Mouse (Mus musculus): ENCODE results near the gene Nav1. TPM values are rescaled to one million over a fixed set of nuclear protein-coding genes. Genes with fewer than 3 reads are reported as not detected.

Nav1 gene
- polyA plus RNA-seq, 1 experiment from 2014 or later: 3.9 TPM

DNA sequence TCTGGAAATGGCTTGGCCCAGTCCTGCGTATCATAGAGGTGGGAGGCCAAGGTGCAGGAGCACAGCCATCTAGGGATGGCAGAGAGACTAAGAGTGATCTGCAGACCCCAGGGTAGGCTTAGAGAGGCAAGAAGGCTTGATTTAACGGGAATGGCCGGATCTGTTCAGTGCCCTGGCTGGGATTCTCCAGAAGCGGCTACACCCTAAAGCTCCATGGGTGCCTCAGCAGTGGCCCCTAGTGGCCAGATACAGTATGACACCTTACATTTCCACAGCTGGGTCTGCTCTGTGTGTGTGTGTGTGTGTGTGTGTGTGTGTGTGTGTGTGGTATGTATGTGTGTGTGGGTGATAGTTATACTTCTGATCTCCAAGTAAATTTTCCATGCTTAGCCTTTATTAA is 66.8 kb downstream of the Nav1 start:
- DNase-seq (ENCODE audit: low spot score): peak; percentile 88
- Histone ChIP-seq H3K9me3 (ENCODE audit: control insufficient read depth, low read length) (no peaks in the 10 kb centered on the region), H3K4me2 (replicated peaks; ENCODE audit: low read depth) (no peak overlapping the region), H3K9ac (ENCODE audit: low read length) (no peak overlapping the region), H3K27ac (replicated peaks) (no peak overlapping the region; the same call in 1 of the 2 replicates), H3K4me3 (ENCODE audit: low read depth, low read length) (no peak overlapping the region), H3K27me3 (ENCODE audit: control insufficient read depth, insufficient read depth, low read length) (no peaks in the 10 kb centered on the region), H3K36me3 (ENCODE audit: control insufficient read depth, insufficient read depth, low read length) (no peaks in the 10 kb centered on the region), H3K4me1 (replicated peaks; ENCODE audit: control insufficient read depth, insufficient read depth) (0 out of 2 replicates have a peak, but pooled peaks cover 2% of the 10 kb centered on the region)
- ATAC-seq (ENCODE audit: low FRiP score, low TSS enrichment): peak; percentile 63
- TF ChIP-seq EP300 (optimal IDR thresholded peaks at IDR 0.05): no peak
- peak; percentile 98 for TF ChIP-seq CTCF (IDR thresholded peaks at IDR 0.05; ENCODE audit: low read depth)
- WGBS: 19% methylated on average over 4 of the region's 4 CpGs

DNA sequence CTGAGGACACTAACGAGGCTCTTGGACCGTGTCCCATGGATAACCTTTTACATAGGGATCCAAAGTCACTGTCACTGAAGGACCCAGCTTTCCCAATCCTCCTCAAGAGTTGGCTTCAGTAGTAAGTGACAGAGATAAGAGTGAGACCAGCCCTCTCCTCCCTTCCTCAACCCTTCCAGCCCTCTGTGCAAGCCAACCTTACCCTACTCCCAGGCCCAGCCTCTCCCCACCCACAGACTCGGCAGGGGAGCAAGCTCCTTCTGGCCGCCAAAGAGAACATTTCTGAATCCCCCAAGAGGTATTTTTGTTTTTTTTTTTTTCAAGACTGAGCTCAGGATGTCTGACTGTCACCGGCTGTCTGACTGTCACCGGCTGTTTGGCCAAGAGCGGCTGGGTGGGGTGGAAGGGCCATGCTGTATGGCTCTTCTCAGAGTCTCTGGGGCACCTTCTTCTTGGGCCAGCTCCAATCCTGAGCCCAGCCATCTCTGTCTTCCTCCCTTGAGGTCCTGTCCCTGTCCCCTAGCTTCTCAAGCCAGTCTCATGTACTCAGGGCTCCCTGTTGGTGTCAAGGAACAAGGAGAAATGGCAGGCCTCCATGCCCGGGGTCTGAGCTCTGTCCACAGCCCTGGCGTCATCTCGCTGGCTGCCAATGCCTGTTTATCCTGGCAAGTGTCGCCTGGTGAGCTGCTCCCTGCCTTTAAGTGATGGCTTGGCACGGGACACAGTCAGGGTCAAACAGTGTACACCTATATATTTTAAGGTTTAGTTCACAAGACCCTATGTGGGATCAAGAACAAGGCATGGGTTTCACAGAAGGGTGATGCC is 68.4 kb downstream of the Nav1 start:
- no peak for DNase-seq (ENCODE audit: low spot score)
- TF ChIP-seq EP300 (optimal IDR thresholded peaks at IDR 0.05) (no peak), CTCF (IDR thresholded peaks at IDR 0.05; ENCODE audit: low read depth) (no peak)
- H3K27me3 ChIP-seq (ENCODE audit: control insufficient read depth, insufficient read depth, low read length): no peaks in the 10 kb centered on the region
- WGBS: 76% methylated on average over 12 of the region's 12 CpGs
- no peak overlapping the region for H3K9ac ChIP-seq (ENCODE audit: low read length)
- H3K4me1 ChIP-seq (replicated peaks; ENCODE audit: control insufficient read depth, insufficient read depth): 0 out of 2 replicates have a peak, but pooled peaks cover 5% of the 10 kb centered on the region
- 0 out of 2 replicates have a peak overlapping the region, but pooled peaks have one; percentile 13 for H3K27ac ChIP-seq (replicated peaks)
- no peak overlapping the region for H3K4me2 ChIP-seq (replicated peaks; ENCODE audit: low read depth)
- no peaks in the 10 kb centered on the region for H3K9me3 ChIP-seq (ENCODE audit: control insufficient read depth, low read length)
- no peaks in the 10 kb centered on the region for H3K36me3 ChIP-seq (ENCODE audit: control insufficient read depth, insufficient read depth, low read length)
- no peak for ATAC-seq (ENCODE audit: low FRiP score, low TSS enrichment)
- no peak overlapping the region for H3K4me3 ChIP-seq (ENCODE audit: low read depth, low read length)

DNA sequence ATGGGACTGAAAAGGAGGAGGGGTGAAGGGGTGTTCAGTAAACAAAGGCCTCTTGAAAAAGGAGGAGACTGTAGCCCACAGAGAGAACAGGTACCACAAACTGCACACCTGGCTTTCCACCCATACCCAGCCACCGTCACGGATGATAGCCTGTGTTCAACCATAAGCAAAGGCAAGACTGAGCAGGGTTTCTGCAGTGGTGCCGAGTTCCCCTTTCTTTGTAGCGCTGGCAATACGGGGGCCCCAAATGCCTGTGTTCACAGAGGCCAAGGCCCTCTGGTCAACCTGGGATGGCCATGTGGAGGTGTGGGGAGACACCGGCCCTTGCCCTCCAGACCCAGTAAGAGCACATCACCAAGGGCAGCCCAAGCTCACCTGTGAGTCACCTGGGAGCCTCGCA is 70.3 kb downstream of the Nav1 start:
- WGBS: 88% methylated on average over 7 of the region's 7 CpGs

DNA sequence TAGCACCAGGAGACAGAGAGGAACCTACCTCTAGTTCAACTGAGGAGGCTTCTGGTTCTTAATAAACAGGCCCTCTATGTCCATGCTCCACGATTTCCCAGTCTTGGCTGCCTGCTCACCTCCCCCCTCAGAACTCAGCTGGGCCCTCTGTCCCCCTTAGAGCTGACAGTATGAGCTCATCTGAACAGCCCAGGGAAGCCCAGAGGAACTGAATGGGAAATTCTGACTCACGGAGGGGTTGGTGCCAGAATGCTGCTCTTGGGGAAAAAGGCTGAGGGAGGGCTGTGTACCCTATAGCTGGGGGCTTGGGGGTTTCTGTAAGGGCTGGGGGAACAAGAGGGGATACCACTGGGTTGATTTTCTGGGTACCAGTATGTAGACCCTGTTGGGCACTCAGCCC is 70.8 kb downstream of the Nav1 start:
- Histone ChIP-seq H3K4me2 (replicated peaks; ENCODE audit: low read depth) (no peak overlapping the region), H3K36me3 (ENCODE audit: control insufficient read depth, insufficient read depth, low read length) (no peaks in the 10 kb centered on the region), H3K4me3 (ENCODE audit: low read depth, low read length) (no peak overlapping the region), H3K4me1 (replicated peaks; ENCODE audit: control insufficient read depth, insufficient read depth) (0 out of 2 replicates have a peak, but pooled peaks cover 5% of the 10 kb centered on the region), H3K9me3 (ENCODE audit: control insufficient read depth, low read length) (no peaks in the 10 kb centered on the region), H3K27me3 (ENCODE audit: control insufficient read depth, insufficient read depth, low read length) (no peaks in the 10 kb centered on the region), H3K9ac (ENCODE audit: low read length) (no peak overlapping the region), H3K27ac (replicated peaks) (peak overlapping the region; percentile 82)
- ATAC-seq (ENCODE audit: low FRiP score, low TSS enrichment): peak; percentile 56; the same call in 1 of the 2 replicates
- WGBS: 41% methylated on average over 2 of the region's 2 CpGs
- no peak for TF ChIP-seq EP300 (optimal IDR thresholded peaks at IDR 0.05)
- no peak for TF ChIP-seq CTCF (IDR thresholded peaks at IDR 0.05; ENCODE audit: low read depth)
- DNase-seq (ENCODE audit: low spot score): no peak

More for the DNA sequence above, 70.3 kb downstream of the Nav1 start:
- DNase-seq (ENCODE audit: low spot score) (no peak), ATAC-seq (ENCODE audit: low FRiP score, low TSS enrichment) (no peak)
- Histone ChIP-seq H3K27me3 (ENCODE audit: control insufficient read depth, insufficient read depth, low read length) (no peaks in the 10 kb centered on the region), H3K36me3 (ENCODE audit: control insufficient read depth, insufficient read depth, low read length) (no peaks in the 10 kb centered on the region), H3K27ac (replicated peaks) (peak overlapping the region; percentile 82), H3K9ac (ENCODE audit: low read length) (no peak overlapping the region), H3K9me3 (ENCODE audit: control insufficient read depth, low read length) (no peaks in the 10 kb centered on the region), H3K4me1 (replicated peaks; ENCODE audit: control insufficient read depth, insufficient read depth) (0 out of 2 replicates have a peak, but pooled peaks cover 5% of the 10 kb centered on the region), H3K4me2 (replicated peaks; ENCODE audit: low read depth) (no peak overlapping the region), H3K4me3 (ENCODE audit: low read depth, low read length) (no peak overlapping the region)
- TF ChIP-seq EP300 (optimal IDR thresholded peaks at IDR 0.05) (no peak), CTCF (IDR thresholded peaks at IDR 0.05; ENCODE audit: low read depth) (no peak)

DNA sequence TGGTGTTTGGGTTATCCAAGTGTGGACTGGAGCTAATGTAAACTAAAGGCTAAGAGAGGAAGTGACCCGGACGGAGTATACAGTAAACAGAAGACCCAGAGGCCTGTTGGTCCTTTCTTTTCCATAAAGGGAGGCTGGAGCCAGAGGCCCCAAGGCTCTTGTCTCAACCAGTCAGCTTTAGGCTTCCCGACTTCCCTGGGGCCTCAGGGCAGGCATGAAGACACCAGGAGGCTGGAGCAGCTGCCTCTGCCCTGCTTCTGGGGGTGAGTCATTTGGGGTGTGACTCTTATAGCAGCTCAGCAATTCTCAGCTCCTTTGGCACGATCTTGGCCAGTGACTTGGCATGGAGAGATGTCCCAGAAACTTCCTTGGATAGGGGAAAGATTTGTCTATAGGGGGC is 71.8 kb downstream of the Nav1 start:
- TF ChIP-seq EP300 (optimal IDR thresholded peaks at IDR 0.05) (no peak), CTCF (IDR thresholded peaks at IDR 0.05; ENCODE audit: low read depth) (no peak; the same call in 1 of the 2 replicates)
- ATAC-seq (ENCODE audit: low FRiP score, low TSS enrichment) (peak; percentile 73), DNase-seq (ENCODE audit: low spot score) (peak; percentile 63)
- H3K4me2 ChIP-seq (replicated peaks; ENCODE audit: low read depth): no peak overlapping the region
- 0 out of 2 replicates have a peak, but pooled peaks cover 5% of the 10 kb centered on the region for H3K4me1 ChIP-seq (replicated peaks; ENCODE audit: control insufficient read depth, insufficient read depth)
- H3K36me3 ChIP-seq (ENCODE audit: control insufficient read depth, insufficient read depth, low read length): no peaks in the 10 kb centered on the region
- H3K9ac ChIP-seq (ENCODE audit: low read length): 0 out of 2 replicates have a peak overlapping the region, but pooled peaks have one; percentile 4
- no peak overlapping the region for H3K4me3 ChIP-seq (ENCODE audit: low read depth, low read length)
- WGBS: 8% methylated on average over 4 of the region's 4 CpGs
- no peaks in the 10 kb centered on the region for H3K27me3 ChIP-seq (ENCODE audit: control insufficient read depth, insufficient read depth, low read length)
- peak overlapping the region; percentile 82 for H3K27ac ChIP-seq (replicated peaks)
- no peaks in the 10 kb centered on the region for H3K9me3 ChIP-seq (ENCODE audit: control insufficient read depth, low read length)

DNA sequence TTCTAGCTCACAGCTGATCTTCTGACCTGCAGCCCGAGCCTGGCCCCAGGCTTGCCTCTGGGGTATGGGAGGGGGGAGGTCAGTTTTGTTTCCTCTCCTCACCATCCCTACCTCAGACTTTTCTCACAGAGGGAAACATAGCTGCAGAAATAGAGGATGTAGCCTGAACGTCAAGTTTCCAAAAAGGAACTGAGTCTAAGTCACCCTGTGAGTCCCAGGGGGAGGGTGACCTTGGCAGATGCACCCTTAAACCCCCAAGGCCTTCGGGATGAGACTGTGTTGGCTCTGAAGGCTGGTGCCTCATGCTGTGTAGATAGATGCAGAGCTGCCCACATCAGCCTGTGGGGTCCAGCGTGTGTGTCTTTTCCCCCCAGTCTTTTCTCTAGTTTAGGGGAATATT is 72.3 kb downstream of the Nav1 start:
- Histone ChIP-seq H3K4me1 (replicated peaks; ENCODE audit: control insufficient read depth, insufficient read depth) (0 out of 2 replicates have a peak, but pooled peaks cover 5% of the 10 kb centered on the region), H3K27ac (replicated peaks) (peak overlapping the region; percentile 82), H3K4me3 (ENCODE audit: low read depth, low read length) (no peak overlapping the region), H3K36me3 (ENCODE audit: control insufficient read depth, insufficient read depth, low read length) (no peaks in the 10 kb centered on the region), H3K4me2 (replicated peaks; ENCODE audit: low read depth) (no peak overlapping the region), H3K9me3 (ENCODE audit: control insufficient read depth, low read length) (no peaks in the 10 kb centered on the region), H3K27me3 (ENCODE audit: control insufficient read depth, insufficient read depth, low read length) (no peaks in the 10 kb centered on the region), H3K9ac (ENCODE audit: low read length) (no peak overlapping the region)
- ATAC-seq (ENCODE audit: low FRiP score, low TSS enrichment) (no peak), DNase-seq (ENCODE audit: low spot score) (no peak)
- 36% methylated on average over 4 of the region's 4 CpGs for WGBS
- TF ChIP-seq EP300 (optimal IDR thresholded peaks at IDR 0.05) (no peak), CTCF (IDR thresholded peaks at IDR 0.05; ENCODE audit: low read depth) (no peak)

Measured in stomach, postnatal 0 days (tissue).